Mouse (Mus musculus) MEL (cell line): ENCODE results near the gene D430041D05Rik. TPM values are rescaled to one million over a fixed set of nuclear protein-coding genes. Genes with fewer than 3 reads are reported as not detected.

Experiments
- DNase-seq: peaks from one replicate; pipeline ENCODE4 v3.0.0; 2011; ENCODE audit warnings: low read depth, low spot score
- H3K27ac ChIP-seq: 2 replicates; pipeline ENCODE4 v1.5.1; 2012; ENCODE audit warnings: low read depth, mild to moderate bottlenecking, control low read depth, low read length, moderate library complexity; ENCODE audit not compliant: control insufficient read depth
- H3K27me3 ChIP-seq, 2 experiments: fragments of 150-350 bp in 1 of 2; sonication (generic) in 1 of 2; 2 replicates each; pipeline ENCODE4 v1.6.1; 2012; ENCODE audit warnings: low read length in 2 of 2, mild to moderate bottlenecking in 2 of 2, improper control_type of control experiment in 1 of 2, moderate library complexity in 1 of 2; ENCODE audit not compliant: insufficient read depth in 2 of 2, control insufficient read depth in 1 of 2
- H3K36me3 ChIP-seq, 2 experiments: 2 replicates each; pipeline ENCODE4 v1.6.1; 2012 to 2014; ENCODE audit warnings: low read length in 2 of 2, improper control_type of control experiment in 1 of 2, inconsistent platforms in 1 of 2, mild to moderate bottlenecking in 1 of 2; ENCODE audit not compliant: insufficient read depth in 2 of 2, control insufficient read depth in 1 of 2
- H3K4me1 ChIP-seq, 2 experiments: fragments of 150-350 bp in 1 of 2; sonication (generic) in 1 of 2; 2 replicates each; pipeline ENCODE4 v1.6.1; 2012; ENCODE audit warnings: low read length in 2 of 2, improper control_type of control experiment in 1 of 2, mild to moderate bottlenecking in 1 of 2; ENCODE audit not compliant: insufficient read depth in 2 of 2, control insufficient read depth in 1 of 2
- H3K4me3 ChIP-seq, 2 experiments: fragments of 150-350 bp in 1 of 2; sonication (generic) in 1 of 2; 2 replicates each; pipeline ENCODE4 v1.5.1; 2012; ENCODE audit warnings: low read depth in 2 of 2, low read length in 2 of 2, mild to moderate bottlenecking in 2 of 2, moderate library complexity in 2 of 2, control low read depth in 1 of 2, improper control_type of control experiment in 1 of 2; ENCODE audit not compliant: control insufficient read depth in 1 of 2, insufficient read depth in 1 of 2
- H3K79me2 ChIP-seq: 2 replicates; pipeline ENCODE4 v1.6.1; 2012; ENCODE audit warnings: mild to moderate bottlenecking, low read length, moderate library complexity; ENCODE audit not compliant: control insufficient read depth, poor library complexity, insufficient read depth
- H3K9ac ChIP-seq: 2 replicates; pipeline ENCODE4 v1.6.1; 2012; ENCODE audit warnings: low read depth, mild to moderate bottlenecking, control low read depth, low read length, moderate library complexity; ENCODE audit not compliant: control insufficient read depth, poor library complexity, severe bottlenecking
- H3K9me3 ChIP-seq: fragments of 150-350 bp; sonication (generic); replicated peaks from 2 replicates; pipeline ENCODE4 v1.6.1; 2012; ENCODE audit warnings: mild to moderate bottlenecking, low read length, improper control_type of control experiment, moderate library complexity; ENCODE audit not compliant: insufficient read depth
- EP300 ChIP-seq, 2 experiments: IDR thresholded peaks; 2 replicates each; pipeline ENCODE4 v1.6.1; 2011; ENCODE audit warnings: improper control_type of control experiment in 2 of 2, low read length in 2 of 2, low read depth in 1 of 2, mild to moderate bottlenecking in 1 of 2
- GABPA ChIP-seq: IDR thresholded peaks from 2 replicates; pipeline ENCODE4 v1.6.1; 2012; ENCODE audit warnings: low read depth, mild to moderate bottlenecking, inconsistent platforms, low read length, improper control_type of control experiment, moderate library complexity
- GATA1 ChIP-seq: IDR thresholded peaks from 2 replicates; pipeline ENCODE4 v1.6.1; 2011; ENCODE audit warnings: low read depth, low read length, improper control_type of control experiment
- MAFK ChIP-seq: IDR thresholded peaks from 2 replicates; pipeline ENCODE4 v1.6.1; 2011; ENCODE audit warnings: low read depth, mild to moderate bottlenecking, low read length, improper control_type of control experiment, borderline replicate concordance
- MAX ChIP-seq: IDR thresholded peaks from 2 replicates; pipeline ENCODE4 v1.6.1; 2011; ENCODE audit warnings: low read length, improper control_type of control experiment
- MAZ ChIP-seq: IDR thresholded peaks from 2 replicates; pipeline ENCODE4 v1.6.1; 2012; ENCODE audit warnings: low read depth, mild to moderate bottlenecking, inconsistent platforms, low read length, improper control_type of control experiment
- MEF2A ChIP-seq: IDR thresholded peaks from 2 replicates; pipeline ENCODE4 v1.6.1; 2014; ENCODE audit warnings: low read depth, mild to moderate bottlenecking, inconsistent platforms, low read length, improper control_type of control experiment; ENCODE audit not compliant: poor library complexity, insufficient replicate concordance, severe bottlenecking; ENCODE audit errors: extremely low read depth
- MXI1 ChIP-seq: IDR thresholded peaks from 2 replicates; pipeline ENCODE4 v1.6.1; 2011; ENCODE audit warnings: mild to moderate bottlenecking, low read depth, low read length, improper control_type of control experiment
- MYC ChIP-seq: IDR thresholded peaks from 2 replicates; pipeline ENCODE4 v1.6.1; 2011; ENCODE audit warnings: low read depth, mild to moderate bottlenecking, low read length, improper control_type of control experiment, moderate library complexity
- POLR2A ChIP-seq, 2 experiments: IDR thresholded peaks; 2 replicates each; pipeline ENCODE4 v1.6.1; 2011 to 2012; ENCODE audit warnings: low read length in 2 of 2, mild to moderate bottlenecking in 2 of 2, control low read depth in 1 of 2, improper control_type of control experiment in 1 of 2, low read depth in 1 of 2, moderate library complexity in 1 of 2; ENCODE audit not compliant: control insufficient read depth in 1 of 2, insufficient read depth in 1 of 2, poor library complexity in 1 of 2
- POLR2AphosphoS2 ChIP-seq: IDR thresholded peaks from 2 replicates; pipeline ENCODE4 v1.6.1; 2011; ENCODE audit warnings: low read length, improper control_type of control experiment
- RCOR1 ChIP-seq: IDR thresholded peaks from 2 replicates; pipeline ENCODE4 v1.6.1; 2012; ENCODE audit warnings: low read depth, mild to moderate bottlenecking, inconsistent platforms, low read length, improper control_type of control experiment
- SIN3A ChIP-seq: IDR thresholded peaks from 2 replicates; pipeline ENCODE4 v1.6.1; 2012; ENCODE audit warnings: low read length, improper control_type of control experiment, inconsistent platforms
- TAL1 ChIP-seq: IDR thresholded peaks from 2 replicates; pipeline ENCODE4 v1.6.1; 2012; ENCODE audit warnings: mild to moderate bottlenecking, inconsistent platforms, low read length, moderate library complexity, mixed read lengths
- TBP ChIP-seq: IDR thresholded peaks from 2 replicates; pipeline ENCODE4 v1.8.0; 2011; ENCODE audit warnings: low read depth, low read length, improper control_type of control experiment
- TCF12 ChIP-seq: IDR thresholded peaks from 2 replicates; pipeline ENCODE4 v1.6.1; 2014; ENCODE audit warnings: low read depth, mild to moderate bottlenecking, inconsistent platforms, low read length, improper control_type of control experiment, moderate library complexity
- USF2 ChIP-seq, 2 experiments: IDR thresholded peaks; 2 replicates each; pipeline ENCODE4 v1.6.1; 2011 to 2012; ENCODE audit warnings: improper control_type of control experiment in 2 of 2, low read length in 2 of 2, borderline replicate concordance in 1 of 2, inconsistent platforms in 1 of 2, low read depth in 1 of 2, mild to moderate bottlenecking in 1 of 2; ENCODE audit not compliant: insufficient read depth in 1 of 2
- ZC3H11A ChIP-seq: IDR thresholded peaks from 2 replicates; pipeline ENCODE4 v1.6.1; 2012; ENCODE audit warnings: low read depth, mild to moderate bottlenecking, inconsistent platforms, low read length, improper control_type of control experiment
- ZMIZ1 ChIP-seq: IDR thresholded peaks from 2 replicates; pipeline ENCODE4 v1.6.1; 2012; ENCODE audit warnings: low read depth, mild to moderate bottlenecking, inconsistent platforms, low read length, improper control_type of control experiment, moderate library complexity
- ZNF384 ChIP-seq: IDR thresholded peaks from 2 replicates; pipeline ENCODE4 v1.6.1; 2012; ENCODE audit warnings: low read depth, mild to moderate bottlenecking, inconsistent platforms, low read length, improper control_type of control experiment
- polyA plus RNA-seq, 2 experiments: library from polyadenylated mRNA; stranded (reverse) in 1 of 2; unstranded in 1 of 2; fragments of >175 nt in 1 of 2; fragments of >200 nt in 1 of 2; gene quantifications; 2 replicates each; pipeline versions ENCODE4 v1.2.1 to v1.2.4; 2012; ENCODE audit warnings: low replicate concordance in 2 of 2, low read depth in 1 of 2; ENCODE audit not compliant: insufficient read length in 2 of 2, insufficient read depth in 1 of 2, missing spikeins in 1 of 2
- total RNA-seq: library from RNA; depleted of rRNA; stranded (reverse); fragments of 300-350 nt; gene quantifications from 2 replicates; pipeline ENCODE4 v1.2.3, GENCODE M21; 2012

Gene D430041D05Rik
- total and polyA plus RNA-seq, 3 experiments: 0.46 to 1.1 TPM; not detected in 1

GRCm38 (mm10) chr2:104237141-104237540, 173.7 kb downstream of the D430041D05Rik start:
- H3K27ac ChIP-seq: no peak overlapping the region
- H3K9me3 ChIP-seq: no peaks in the 10 kb centered on the region
- no peaks in the 10 kb centered on the region for H3K4me1 ChIP-seq
- H3K9ac ChIP-seq: no peak overlapping the region
- H3K79me2 ChIP-seq: no peaks in the 10 kb centered on the region
- no peak for DNase-seq
- H3K36me3 ChIP-seq: no peaks in the 10 kb centered on the region
- no peak for TF ChIP-seq ZMIZ1
- TF ChIP-seq GABPA: no peak
- no peak for TF ChIP-seq EP300 (IDR thresholded peaks at IDR 0.05; ENCODE audit: low read depth in 1 of 2, low read length in 2 of 2)
- TF ChIP-seq POLR2A (IDR thresholded peaks at IDR 0.05; ENCODE audit: control insufficient read depth in 1 of 2, insufficient read depth in 1 of 2, low read depth in 1 of 2, low read length in 2 of 2, poor library complexity in 1 of 2): no peak
- no peak for TF ChIP-seq MAFK
- TF ChIP-seq MEF2A: no peak
- TF ChIP-seq GATA1: no peak
- TF ChIP-seq TBP: no peak
- TF ChIP-seq, all 39 proteins: peak for 0
- Histone ChIP-seq H3K27me3 (peaks cover 0 to 20% of the 10 kb centered on the region in 2 experiments; a peak in 3 of 4 replicates), H3K4me3 (no peak overlapping the region)

GRCm38 (mm10) chr2:104230444-104230843, 180.4 kb downstream of the D430041D05Rik start:
- TF ChIP-seq RCOR1: no peak
- no peak for TF ChIP-seq MYC
- TF ChIP-seq EP300 (IDR thresholded peaks at IDR 0.05; ENCODE audit: low read depth in 1 of 2, low read length in 2 of 2): no peak
- TF ChIP-seq MEF2A: no peak
- TF ChIP-seq, all 39 proteins: peak for 0
- H3K79me2 ChIP-seq: no peaks in the 10 kb centered on the region
- H3K27ac ChIP-seq: no peak overlapping the region
- H3K9me3 ChIP-seq: no peaks in the 10 kb centered on the region
- no peak for DNase-seq
- no peaks in the 10 kb centered on the region for H3K36me3 ChIP-seq
- H3K27me3 ChIP-seq: peaks cover 5 to 12% of the 10 kb centered on the region in 2 experiments
- no peaks in the 10 kb centered on the region for H3K4me1 ChIP-seq
- H3K4me3 ChIP-seq: no peak overlapping the region
- no peak overlapping the region for H3K9ac ChIP-seq

GRCm38 (mm10) chr2:104226057-104226456, 184.8 kb downstream of the D430041D05Rik start:
- Histone ChIP-seq H3K9ac (no peak overlapping the region), H3K4me1 (no peaks in the 10 kb centered on the region), H3K79me2 (no peaks in the 10 kb centered on the region), H3K36me3 (no peaks in the 10 kb centered on the region), H3K9me3 (no peaks in the 10 kb centered on the region), H3K27me3 (peaks cover 6 to 7% of the 10 kb centered on the region in 2 experiments), H3K27ac (no peak overlapping the region), H3K4me3 (no peak overlapping the region)
- TF ChIP-seq ZNF384 (no peak), MAX (no peak), TCF12 (no peak), SIN3A (no peak), ZC3H11A (no peak), ZMIZ1 (no peak), MXI1 (no peak), MAZ (no peak), POLR2A (IDR thresholded peaks at IDR 0.05; ENCODE audit: control insufficient read depth in 1 of 2, insufficient read depth in 1 of 2, low read depth in 1 of 2, low read length in 2 of 2, poor library complexity in 1 of 2) (no peak), RCOR1 (no peak), TAL1 (no peak), POLR2AphosphoS2 (no peak), USF2 (IDR thresholded peaks at IDR 0.05; ENCODE audit: borderline replicate concordance in 1 of 2, insufficient read depth in 1 of 2, low read depth in 1 of 2, low read length in 2 of 2) (no peak)
- no peak for DNase-seq
